Mouse (Mus musculus): ENCODE data around the gene Anks1b.

Anks1b gene

DNA sequence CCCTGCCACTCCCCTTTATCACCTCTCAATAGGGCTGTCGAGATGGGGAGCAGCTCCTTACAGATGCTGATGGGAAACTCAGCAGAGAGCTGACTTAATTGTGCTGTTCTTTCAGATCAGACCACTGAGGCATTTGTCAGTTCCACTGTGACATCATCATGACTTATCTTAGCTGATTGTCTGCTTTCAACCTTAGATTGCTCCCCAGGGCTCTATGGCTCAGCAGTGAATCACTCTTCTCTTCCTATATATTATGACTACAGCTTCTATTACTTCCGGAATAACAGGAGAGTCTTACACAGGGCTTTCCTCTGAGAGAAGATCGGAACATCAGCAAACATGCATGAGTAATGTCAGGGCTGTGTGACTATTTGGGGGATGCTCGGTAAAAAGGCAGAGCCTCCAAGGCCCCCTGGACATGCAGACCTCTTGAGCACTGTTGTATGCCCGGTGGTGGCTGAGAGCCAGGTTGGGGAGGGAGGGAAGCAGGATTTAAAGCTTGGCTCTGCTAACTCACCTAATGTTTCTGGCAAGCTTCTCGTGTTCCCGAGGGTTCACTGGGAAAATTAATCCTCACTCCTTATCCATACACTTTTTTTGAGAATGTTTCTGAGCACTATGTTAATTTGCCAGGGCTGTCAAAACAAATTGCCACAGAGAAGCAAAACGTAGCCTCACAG is 936.7 kb downstream of the Anks1b start:
- no peak for DNase-seq (ENCODE audit: low spot score)

- DNase-seq (ENCODE audit: low spot score): no peak
Measured at GRCm38 (mm10) chr10:90811446-90811845, 938.1 kb downstream of the Anks1b start.

DNA sequence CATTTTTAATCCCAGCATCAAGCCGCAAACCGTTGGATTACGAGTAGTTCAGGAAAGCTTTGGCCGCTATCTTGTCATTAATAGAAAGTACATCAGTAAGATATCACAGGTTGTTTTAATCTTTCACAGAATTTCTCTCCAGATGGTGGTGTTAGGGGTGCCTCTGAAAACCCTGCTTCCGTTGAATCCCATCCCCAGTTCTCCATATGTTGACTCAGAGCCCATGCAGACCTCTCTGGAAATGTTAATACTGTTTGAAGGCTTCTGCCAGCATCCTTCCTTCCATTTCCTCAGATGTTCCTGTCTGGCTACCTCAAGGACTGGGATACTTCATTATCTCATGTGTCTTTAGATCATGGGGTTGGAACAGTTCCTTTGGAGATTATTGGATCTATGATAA is 940.0 kb downstream of the Anks1b start:
- no peak for DNase-seq (ENCODE audit: low spot score)

DNA sequence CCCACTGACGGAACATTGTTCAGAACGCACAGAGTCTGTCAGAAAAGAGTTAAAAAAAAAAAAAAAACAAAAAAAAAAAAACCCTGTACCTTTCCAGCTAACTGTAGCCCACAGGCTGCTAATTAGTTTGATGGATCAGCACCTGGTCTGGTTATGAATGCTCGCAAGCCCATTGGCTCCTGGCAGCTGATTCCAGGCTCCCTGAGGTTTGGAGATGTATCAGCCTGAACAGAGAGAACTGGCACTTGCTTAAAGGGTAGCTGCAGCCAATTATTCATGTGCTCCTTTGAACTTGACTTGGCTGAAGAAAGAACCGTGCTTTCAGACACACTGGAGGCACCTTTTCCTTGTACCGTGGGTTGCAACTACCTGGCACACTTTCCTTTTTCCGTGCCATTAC is 941.1 kb downstream of the Anks1b start:
- DNase-seq (ENCODE audit: low spot score): no peak

DNA sequence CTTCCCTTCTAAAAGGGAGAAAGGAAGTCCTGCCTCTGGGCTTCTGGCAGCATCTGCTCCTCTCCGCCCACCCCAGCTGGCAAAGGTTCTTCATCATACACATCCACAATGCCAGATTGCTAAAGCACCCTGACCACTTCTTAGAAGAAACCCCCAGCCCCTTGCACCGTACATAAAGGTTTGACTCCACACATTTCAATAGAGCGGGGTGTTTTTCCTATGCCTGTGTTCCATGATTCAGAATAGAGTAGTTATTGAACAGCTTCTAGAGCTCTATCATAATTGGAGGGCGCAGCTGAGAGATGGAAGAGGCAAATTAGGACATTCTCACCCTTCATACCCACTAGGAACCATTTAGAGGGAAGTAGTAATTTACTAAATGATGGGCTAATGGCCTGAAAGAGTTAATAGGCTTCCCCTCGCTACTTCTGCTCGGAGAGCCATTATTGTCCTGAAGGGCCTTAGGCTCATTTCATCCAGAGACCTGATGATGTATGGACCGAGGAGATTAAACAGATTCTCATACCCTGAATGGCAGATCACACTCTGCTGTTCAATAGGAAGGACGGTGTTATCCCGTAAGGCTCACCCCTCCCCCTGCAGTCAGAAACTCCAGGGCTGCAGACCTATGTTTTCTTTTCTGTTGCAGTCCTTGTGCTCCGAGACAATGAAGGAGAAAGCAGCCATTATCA is 945.1 kb downstream of the Anks1b start:
- no peak for DNase-seq (ENCODE audit: low spot score)

DNA sequence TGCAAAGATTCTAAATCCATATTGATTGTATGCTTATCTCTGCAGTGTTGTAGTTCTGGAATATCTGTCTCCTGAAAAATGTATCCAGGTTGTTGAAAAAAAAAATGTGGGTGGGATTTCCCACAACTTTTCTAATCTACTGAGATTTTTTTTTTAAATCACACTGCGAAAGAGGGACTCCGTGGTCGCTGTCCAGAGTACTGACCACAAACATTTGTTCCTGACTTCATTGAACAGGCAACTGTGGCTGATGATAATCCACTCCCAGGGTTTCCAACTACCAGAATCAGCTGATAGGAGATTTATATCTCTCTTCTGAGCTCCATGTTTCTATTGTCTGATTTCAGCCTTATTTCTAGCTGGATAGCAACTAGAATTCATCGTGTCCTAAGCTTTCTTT is 950.1 kb downstream of the Anks1b start:
- DNase-seq (ENCODE audit: low spot score): no peak

- no peak for DNase-seq (ENCODE audit: low spot score)
Measured at GRCm38 (mm10) chr10:90824692-90825091, 951.4 kb downstream of the Anks1b start.

DNA sequence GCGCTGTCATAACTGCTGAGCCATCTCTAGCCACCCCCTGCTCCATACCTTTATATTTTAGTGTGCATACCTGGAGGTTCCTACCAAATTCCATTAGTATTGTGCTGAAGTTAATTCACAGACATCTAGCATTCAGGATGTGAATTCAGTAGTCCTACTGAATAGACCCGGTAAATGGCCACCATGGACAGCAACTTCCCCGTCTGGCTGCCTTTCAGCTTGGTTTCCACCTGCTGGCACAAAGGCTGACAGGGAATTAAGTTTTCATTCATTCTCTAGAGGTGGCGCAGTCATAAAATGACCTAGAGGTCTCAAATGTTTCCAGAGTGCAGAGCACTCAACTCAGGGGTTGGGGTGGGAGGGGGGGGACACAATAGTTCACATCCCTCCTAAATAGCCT is 953.6 kb downstream of the Anks1b start:
- no peak for DNase-seq (ENCODE audit: low spot score)

DNA sequence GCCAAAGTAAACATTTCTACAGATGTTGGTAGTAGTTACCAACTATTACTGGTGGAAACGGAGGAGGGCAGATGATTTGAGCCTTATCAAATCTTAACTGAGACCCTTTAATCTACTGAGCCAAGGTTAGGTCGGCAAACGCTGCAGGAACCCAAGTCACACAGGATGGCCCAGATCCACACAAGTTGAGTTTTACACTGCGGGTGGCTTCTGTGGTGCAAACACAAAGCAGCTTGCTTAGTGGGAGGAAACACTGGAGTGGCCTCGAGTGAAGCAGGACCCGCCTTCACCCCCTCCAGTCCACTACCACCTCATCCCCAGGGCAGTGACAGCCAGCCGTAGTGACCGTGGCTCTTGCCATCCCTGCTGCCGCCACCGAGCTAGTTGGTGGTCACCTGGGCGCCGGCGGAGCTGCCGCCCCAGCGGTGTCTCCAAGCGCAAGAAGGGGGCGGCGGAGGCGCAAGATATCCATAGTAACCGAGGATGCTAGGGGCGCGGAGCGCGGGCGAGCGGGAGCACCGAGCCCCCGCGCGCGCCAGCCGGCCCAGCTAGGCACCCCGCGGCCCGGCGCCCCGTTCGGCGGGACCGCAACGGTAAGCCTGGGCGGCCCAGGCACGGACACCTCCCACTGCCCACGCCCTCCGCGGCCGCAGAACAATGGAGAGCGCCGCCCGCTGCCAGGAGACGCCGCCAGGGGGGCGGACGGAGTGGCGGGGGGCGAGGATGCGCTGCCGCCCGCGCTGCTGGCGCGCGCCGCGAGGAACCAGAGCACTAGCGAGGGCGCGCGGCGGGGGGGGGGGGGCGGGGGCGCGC is 955.5 kb downstream of the Anks1b start:
- DNase-seq (ENCODE audit: low spot score): no peak

DNA sequence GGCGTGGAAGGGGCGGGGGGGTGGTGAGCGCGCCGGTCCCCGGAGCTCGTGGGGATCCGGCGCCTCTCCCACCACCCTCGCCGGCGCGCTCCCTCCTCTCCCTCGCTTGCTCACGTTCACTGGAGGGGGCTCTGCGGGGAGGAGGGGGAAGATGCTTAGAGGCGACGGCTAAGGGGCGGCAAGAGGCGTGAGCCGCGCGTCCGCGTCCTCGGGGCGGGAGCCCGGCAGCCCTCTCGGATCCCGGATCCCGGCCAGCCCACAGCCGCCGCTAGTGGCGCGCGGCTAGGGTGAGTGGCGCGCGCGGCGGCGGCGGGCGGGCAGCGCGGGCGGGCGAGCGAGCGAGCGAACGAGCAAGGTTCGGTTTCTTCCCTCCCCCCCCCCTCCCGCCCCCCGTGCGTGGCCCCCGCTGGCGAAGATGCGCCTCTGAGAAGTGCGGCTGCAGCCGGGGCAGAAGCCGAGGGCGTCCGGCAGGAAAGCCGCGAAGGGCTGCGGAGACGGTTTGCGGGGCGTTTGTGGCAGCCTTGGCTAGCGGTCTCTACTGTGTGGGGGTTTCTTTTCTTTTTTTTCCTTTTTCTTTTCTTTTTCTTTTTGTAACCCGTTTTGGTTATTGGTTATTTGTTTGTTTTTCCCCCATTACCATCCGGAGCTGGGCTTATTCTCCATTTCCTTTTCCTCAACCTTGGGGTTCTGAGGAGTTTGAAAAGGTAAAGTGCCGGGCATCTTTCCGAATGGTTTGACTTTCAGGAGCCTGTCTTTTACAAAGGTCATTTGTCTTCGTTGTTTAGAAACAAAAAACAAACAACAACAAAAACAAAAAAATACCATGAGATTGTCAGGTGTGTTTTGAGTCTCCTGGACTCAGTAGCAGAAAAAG is 956.3 kb downstream of the Anks1b start:
- no peak for DNase-seq (ENCODE audit: low spot score)

DNA sequence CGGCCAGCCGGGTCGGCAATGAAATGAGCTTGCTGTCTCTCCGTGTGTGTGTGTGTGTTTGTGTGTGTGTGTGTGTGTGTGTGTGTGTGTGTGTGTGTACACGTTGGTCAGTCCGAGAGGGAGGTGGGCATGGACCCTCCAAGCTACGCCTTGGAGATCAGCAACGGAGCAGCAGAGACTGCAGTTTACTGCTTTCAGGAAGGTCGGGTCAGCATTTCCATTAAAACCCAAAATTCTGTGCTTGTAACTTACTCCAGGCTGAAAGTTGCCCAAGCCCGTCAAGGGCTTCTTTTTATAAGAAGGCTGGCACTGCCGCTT is 956.9 kb downstream of the Anks1b start:
- DNase-seq (ENCODE audit: low spot score): no peak

DNA sequence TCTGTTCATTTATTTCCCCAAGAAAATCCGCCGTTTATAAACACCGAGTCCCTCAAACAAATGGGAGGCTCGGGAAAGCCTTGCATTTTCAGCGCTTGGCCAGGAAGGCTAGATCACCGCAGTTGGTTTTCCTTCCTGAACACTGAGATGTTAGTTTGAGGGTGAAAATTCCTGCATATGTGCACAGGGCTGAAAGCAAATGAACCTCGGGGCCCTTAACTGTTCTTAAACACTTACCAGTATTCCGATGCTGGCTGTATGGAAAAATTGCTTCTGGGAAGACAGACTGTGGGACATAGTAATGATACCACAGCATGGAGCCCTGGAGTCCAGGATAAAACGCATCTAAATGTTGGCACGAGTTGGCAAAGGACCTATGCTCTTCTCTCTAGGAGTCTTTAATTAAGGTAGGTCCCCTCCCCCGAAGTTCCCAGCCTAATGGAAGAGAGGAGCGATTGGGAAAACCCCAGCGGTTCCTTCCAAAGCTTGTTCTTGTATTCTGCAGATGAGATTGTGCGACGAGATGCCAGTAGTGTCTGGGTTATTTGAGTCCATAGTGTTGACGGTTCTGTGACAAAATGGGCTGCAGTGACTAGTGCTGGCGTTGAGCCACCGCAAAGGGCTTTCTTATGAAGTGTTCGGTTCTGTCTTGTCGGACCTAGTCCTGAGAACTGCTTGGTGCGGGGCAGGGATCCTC is 957.4 kb downstream of the Anks1b start:
- DNase-seq (ENCODE audit: low spot score): no peak

- no peak for DNase-seq (ENCODE audit: low spot score)
Measured at GRCm38 (mm10) chr10:90831288-90831626, 957.9 kb downstream of the Anks1b start.

GRCm38 (mm10) chr10:90834306-90834705 is 961.0 kb downstream of the Anks1b start:
- DNase-seq (ENCODE audit: low spot score): no peak

DNA sequence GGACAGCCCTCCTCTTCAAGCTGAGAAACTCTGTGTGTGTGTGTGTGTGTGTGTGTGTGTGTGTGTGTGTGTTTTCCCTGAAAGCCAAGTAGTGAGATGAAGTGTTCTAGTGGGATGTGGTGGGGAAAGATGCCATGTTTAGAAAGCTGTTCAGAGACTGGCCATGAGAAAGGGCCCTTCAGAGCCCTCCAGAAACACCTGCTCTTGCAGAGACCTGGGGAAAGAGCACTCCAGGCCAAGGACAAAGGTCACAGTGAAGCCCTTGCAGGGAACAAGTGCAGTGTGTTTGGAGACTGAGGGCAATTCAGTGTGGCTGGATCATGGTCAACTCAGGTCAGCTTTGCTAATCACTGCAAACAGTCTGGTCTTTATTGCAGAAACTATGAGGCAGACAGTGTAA is 961.9 kb downstream of the Anks1b start:
- DNase-seq (ENCODE audit: low spot score): no peak

DNA sequence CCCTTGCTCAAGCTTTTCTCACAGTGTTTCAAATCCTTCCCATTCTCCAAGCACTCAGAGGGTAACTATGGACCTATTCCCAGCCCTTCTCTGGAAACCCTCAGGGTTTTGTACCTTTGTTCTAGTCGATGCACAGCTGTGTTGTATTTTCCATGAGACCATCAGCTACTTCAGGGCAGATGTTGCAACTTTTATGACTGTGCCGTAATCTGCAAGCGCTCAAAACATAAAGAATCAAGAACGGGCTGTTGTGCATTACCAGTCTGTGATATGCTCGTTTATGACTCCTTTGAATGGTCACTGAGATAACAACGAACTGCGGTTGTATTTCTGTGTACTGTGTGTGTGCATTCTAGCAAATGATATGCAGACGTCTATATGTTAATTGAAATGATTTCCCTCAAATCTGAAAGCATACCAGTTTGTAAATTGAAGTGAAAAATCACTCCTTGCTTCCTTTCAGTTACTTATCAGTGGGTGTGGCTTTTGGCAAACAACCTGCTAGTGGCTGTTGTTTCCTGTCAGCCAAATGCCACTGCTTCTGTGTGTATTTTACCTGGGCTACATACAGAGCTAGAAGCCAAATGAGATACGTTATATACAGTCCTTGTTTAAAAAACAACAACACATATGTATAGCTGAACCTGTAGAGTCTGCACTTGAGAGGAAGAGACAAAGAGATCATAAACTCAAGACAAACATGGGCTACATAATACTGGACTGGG is 966.5 kb downstream of the Anks1b start:
- no peak for DNase-seq (ENCODE audit: low spot score)

DNA sequence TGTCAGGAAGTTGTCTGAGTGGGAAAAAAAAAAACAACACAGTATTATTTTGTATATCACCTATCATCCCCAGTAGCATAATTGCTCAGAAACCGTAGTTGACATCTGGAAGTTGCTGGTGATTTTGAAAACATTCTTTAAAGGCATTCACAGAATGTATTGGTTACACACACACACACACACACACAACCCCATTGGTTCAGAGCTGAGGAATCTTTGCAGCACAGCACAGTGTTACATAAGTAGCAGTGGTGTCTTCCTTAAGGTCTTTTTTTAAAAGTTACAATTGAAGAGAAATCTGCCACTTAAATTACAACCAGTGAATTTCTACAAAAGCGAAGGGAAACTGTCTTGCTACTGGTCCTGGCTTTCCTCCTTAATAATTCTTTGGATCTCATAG is 969.1 kb downstream of the Anks1b start:
- DNase-seq (ENCODE audit: low spot score): no peak

- no peak for DNase-seq (ENCODE audit: low spot score)
Measured at GRCm38 (mm10) chr10:90851077-90851476, 977.8 kb downstream of the Anks1b start.

DNA sequence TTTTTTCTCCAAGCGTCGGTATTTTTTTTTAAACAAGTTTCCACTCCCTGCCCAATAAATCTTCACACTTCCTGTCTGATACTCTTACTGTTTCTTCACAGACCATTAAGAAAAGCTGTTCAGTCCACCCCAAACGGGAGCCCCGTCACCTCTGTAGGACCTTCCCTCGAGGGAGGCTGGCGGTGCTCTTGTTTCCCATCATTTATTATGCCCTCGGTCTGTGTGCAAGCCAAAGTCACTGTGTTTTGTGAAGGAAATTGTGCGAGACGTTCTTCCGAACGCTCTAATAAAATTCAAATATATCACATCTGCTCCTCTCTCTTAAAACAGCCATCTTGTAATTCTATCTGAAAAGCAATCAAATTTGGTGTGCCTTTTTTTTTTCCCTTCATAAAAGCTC is 978.7 kb downstream of the Anks1b start:
- no peak for DNase-seq (ENCODE audit: low spot score)

- no peak for DNase-seq (ENCODE audit: low spot score)
Measured at GRCm38 (mm10) chr10:90852432-90852831, 979.1 kb downstream of the Anks1b start.

GRCm38 (mm10) chr10:90856668-90857067 is 983.4 kb downstream of the Anks1b start:
- no peak for DNase-seq (ENCODE audit: low spot score)
